Mouse (Mus musculus) neural tube, embryonic 15.5 days (tissue): ENCODE data around the gene Tnfrsf19. TPM values are rescaled to one million over a fixed set of nuclear protein-coding genes. Genes with fewer than 3 reads are reported as not detected.

Experiments used
- ATAC-seq: fragments of 200-750 bp; cut with Nextera tagmentation; 2 replicates; pipeline ENCODE4 v1.8.0; 2017; ENCODE audit warnings: mild to moderate bottlenecking, moderate TSS enrichment, moderate library complexity; ENCODE audit not compliant: low FRiP score
- H3K27ac ChIP-seq: fragments of 300-500 bp; sonication (generic); replicated peaks from 2 replicates; pipeline ENCODE4 v1.5.1; 2015; ENCODE audit warnings: mild to moderate bottlenecking, inconsistent platforms
- H3K27me3 ChIP-seq: fragments of 300-500 bp; sonication (generic); replicated peaks from 2 replicates; pipeline ENCODE4 v1.6.1; 2015; ENCODE audit warnings: inconsistent platforms
- H3K36me3 ChIP-seq: fragments of 300-500 bp; sonication (generic); 2 replicates; pipeline ENCODE4 v1.6.1; 2015; ENCODE audit warnings: inconsistent platforms
- H3K4me1 ChIP-seq: fragments of 300-500 bp; sonication (generic); 2 replicates; pipeline ENCODE4 v1.6.1; 2015; ENCODE audit warnings: inconsistent platforms
- H3K4me2 ChIP-seq: fragments of 300-500 bp; sonication (generic); 2 replicates; pipeline ENCODE4 v1.6.1; 2015; ENCODE audit warnings: inconsistent platforms, mild to moderate bottlenecking, moderate library complexity
- H3K4me3 ChIP-seq: fragments of 300-500 bp; sonication (generic); replicated peaks from 2 replicates; pipeline ENCODE4 v1.5.1; 2015; ENCODE audit warnings: mild to moderate bottlenecking, inconsistent platforms
- H3K9ac ChIP-seq: fragments of 300-500 bp; sonication (generic); replicated peaks from 2 replicates; pipeline ENCODE4 v1.6.1; 2015; ENCODE audit warnings: mild to moderate bottlenecking, inconsistent platforms
- H3K9me3 ChIP-seq: fragments of 300-500 bp; sonication (generic); replicated peaks from 2 replicates; pipeline ENCODE4 v1.6.1; 2016; ENCODE audit warnings: inconsistent platforms
- WGBS: fragments of 180-500 bp; shearing (Covaris S2); methylation state at CpG from one replicate; pipeline ENCODE4 v1.1.7; 2015; ENCODE audit warnings: mixed read lengths; 5-methylcytosine and 5-hydroxymethylcytosine counted together
- polyA plus RNA-seq: library from polyadenylated mRNA; unstranded; fragments of >200 nt; fragmentation: Nextera tagmentation; extraction: Ambion mirVana; gene quantifications from 2 replicates; pipeline ENCODE4 v1.2.1, GENCODE M21; 2015

Gene Tnfrsf19
- polyA plus RNA-seq, 1 experiment from 2014 or later, result 28.8 TPM

- Histone ChIP-seq H3K9me3 (no peaks in the 10 kb centered on the region), H3K4me3 (no peak overlapping the region), H3K9ac (no peak overlapping the region), H3K36me3 (no peaks in the 10 kb centered on the region), H3K27ac (no peak overlapping the region), H3K4me2 (no peak overlapping the region), H3K27me3 (no peaks in the 10 kb centered on the region), H3K4me1 (peaks cover 22% of the 10 kb centered on the region)
- ATAC-seq, result no peak
- 44% methylated on average over 5 of the region's 5 CpGs for WGBS
Measured at GRCm38 (mm10) chr14:60986926-60987325, 59.4 kb downstream of the Tnfrsf19 start.

GRCm38 (mm10) chr14:60985077-60985476 is 61.2 kb downstream of the Tnfrsf19 start:
- Histone ChIP-seq H3K4me2 (no peak overlapping the region), H3K9me3 (no peaks in the 10 kb centered on the region), H3K27me3 (no peaks in the 10 kb centered on the region), H3K4me3 (no peak overlapping the region), H3K4me1 (peaks cover 22% of the 10 kb centered on the region), H3K27ac (no peak overlapping the region), H3K36me3 (no peaks in the 10 kb centered on the region), H3K9ac (no peak overlapping the region)
- ATAC-seq, result no peak
- 11% methylated on average over 4 of the region's 4 CpGs for WGBS

- Histone ChIP-seq H3K4me2 (no peak overlapping the region), H3K4me1 (peaks cover 22% of the 10 kb centered on the region), H3K27ac (peak overlapping the region; percentile 51; the same call in 1 of the 2 replicates), H3K36me3 (no peaks in the 10 kb centered on the region), H3K9me3 (no peaks in the 10 kb centered on the region), H3K27me3 (no peaks in the 10 kb centered on the region), H3K9ac (no peak overlapping the region), H3K4me3 (no peak overlapping the region)
- WGBS, result 43% methylated on average over 6 of the region's 6 CpGs
- ATAC-seq, result no peak
Measured at GRCm38 (mm10) chr14:60984266-60984665, 62.0 kb downstream of the Tnfrsf19 start.

- no peak overlapping the region for H3K4me3 ChIP-seq
- H3K9ac ChIP-seq, result no peak overlapping the region
- no peaks in the 10 kb centered on the region for H3K27me3 ChIP-seq
- no peak for ATAC-seq
- no peaks in the 10 kb centered on the region for H3K36me3 ChIP-seq
- H3K27ac ChIP-seq, result no peak overlapping the region
- H3K4me2 ChIP-seq, result no peak overlapping the region
- peaks cover 15% of the 10 kb centered on the region; the same call in 1 of the 2 replicates for H3K4me1 ChIP-seq
- no peaks in the 10 kb centered on the region for H3K9me3 ChIP-seq
Measured at GRCm38 (mm10) chr14:60982126-60982525, 64.2 kb downstream of the Tnfrsf19 start.

GRCm38 (mm10) chr14:60980244-60980887 is 65.9 kb downstream of the Tnfrsf19 start:
- peaks cover 12% of the 10 kb centered on the region; the same call in 1 of the 2 replicates for H3K4me1 ChIP-seq
- WGBS, result 95% methylated on average over 5 of the region's 5 CpGs
- ATAC-seq, result no peak
- no peaks in the 10 kb centered on the region for H3K27me3 ChIP-seq
- H3K9me3 ChIP-seq, result no peaks in the 10 kb centered on the region
- H3K9ac ChIP-seq, result no peak overlapping the region
- no peaks in the 10 kb centered on the region for H3K36me3 ChIP-seq
- no peak overlapping the region for H3K27ac ChIP-seq
- no peak overlapping the region for H3K4me2 ChIP-seq
- H3K4me3 ChIP-seq, result no peak overlapping the region

- H3K9ac ChIP-seq, result no peak overlapping the region
- no peak overlapping the region for H3K4me2 ChIP-seq
- 60% methylated on average over 6 of the region's 6 CpGs for WGBS
- H3K4me3 ChIP-seq, result no peak overlapping the region
- no peaks in the 10 kb centered on the region for H3K4me1 ChIP-seq
- H3K9me3 ChIP-seq, result no peaks in the 10 kb centered on the region
- ATAC-seq, result no peak
- H3K36me3 ChIP-seq, result 0 out of 2 replicates have a peak, but pooled peaks cover 5% of the 10 kb centered on the region
- H3K27ac ChIP-seq, result no peak overlapping the region
- no peaks in the 10 kb centered on the region for H3K27me3 ChIP-seq
Measured at GRCm38 (mm10) chr14:60978129-60978528, 68.2 kb downstream of the Tnfrsf19 start.

- Histone ChIP-seq H3K4me2 (no peak overlapping the region), H3K36me3 (peaks cover 5% of the 10 kb centered on the region), H3K4me1 (no peaks in the 10 kb centered on the region), H3K27me3 (no peaks in the 10 kb centered on the region), H3K27ac (no peak overlapping the region), H3K9ac (no peak overlapping the region), H3K4me3 (no peak overlapping the region), H3K9me3 (no peaks in the 10 kb centered on the region)
- WGBS, result 83% methylated on average over 3 of the region's 3 CpGs
- ATAC-seq, result no peak
Measured at GRCm38 (mm10) chr14:60976231-60976630, 70.1 kb downstream of the Tnfrsf19 start.

GRCm38 (mm10) chr14:60975736-60976135 is 70.6 kb downstream of the Tnfrsf19 start:
- Histone ChIP-seq H3K9me3 (no peaks in the 10 kb centered on the region), H3K9ac (no peak overlapping the region), H3K4me3 (no peak overlapping the region), H3K4me1 (no peaks in the 10 kb centered on the region), H3K27me3 (no peaks in the 10 kb centered on the region), H3K36me3 (peaks cover 8% of the 10 kb centered on the region), H3K27ac (no peak overlapping the region), H3K4me2 (no peak overlapping the region)
- WGBS, result 74% methylated on average over 3 of the region's 3 CpGs
- ATAC-seq, result no peak

- peaks cover 13% of the 10 kb centered on the region for H3K36me3 ChIP-seq
- H3K4me1 ChIP-seq, result no peaks in the 10 kb centered on the region
- H3K9ac ChIP-seq, result no peak overlapping the region
- ATAC-seq, result no peak
- 96% methylated on average over 9 of the region's 9 CpGs for WGBS
- no peak overlapping the region for H3K27ac ChIP-seq
- no peak overlapping the region for H3K4me3 ChIP-seq
- no peaks in the 10 kb centered on the region for H3K9me3 ChIP-seq
- H3K27me3 ChIP-seq, result no peaks in the 10 kb centered on the region
- no peak overlapping the region for H3K4me2 ChIP-seq
Measured at GRCm38 (mm10) chr14:60970961-60971360, 75.3 kb downstream of the Tnfrsf19 start.

- H3K9me3 ChIP-seq, result no peaks in the 10 kb centered on the region
- H3K4me2 ChIP-seq, result no peak overlapping the region
- no peak overlapping the region for H3K9ac ChIP-seq
- H3K36me3 ChIP-seq, result 0 out of 2 replicates have a peak, but pooled peaks cover 11% of the 10 kb centered on the region
- no peak overlapping the region for H3K27ac ChIP-seq
- no peaks in the 10 kb centered on the region for H3K4me1 ChIP-seq
- no peak for ATAC-seq
- WGBS, result 89% methylated on average over 4 of the region's 4 CpGs
- H3K27me3 ChIP-seq, result no peaks in the 10 kb centered on the region
- no peak overlapping the region for H3K4me3 ChIP-seq
Measured at GRCm38 (mm10) chr14:60966061-60966460, 80.2 kb downstream of the Tnfrsf19 start.

- WGBS, result 91% methylated on average over 7 of the region's 7 CpGs
- Histone ChIP-seq H3K4me3 (no peak overlapping the region), H3K4me2 (no peak overlapping the region), H3K9me3 (no peaks in the 10 kb centered on the region), H3K36me3 (0 out of 2 replicates have a peak, but pooled peaks cover 6% of the 10 kb centered on the region), H3K27me3 (no peaks in the 10 kb centered on the region), H3K27ac (no peak overlapping the region), H3K9ac (no peak overlapping the region), H3K4me1 (no peaks in the 10 kb centered on the region)
- ATAC-seq, result no peak
Measured at GRCm38 (mm10) chr14:60964016-60964810, 82.1 kb downstream of the Tnfrsf19 start.

GRCm38 (mm10) chr14:60957611-60958157 is 88.6 kb downstream of the Tnfrsf19 start:
- H3K4me1 ChIP-seq, result no peaks in the 10 kb centered on the region
- H3K9me3 ChIP-seq, result 0 out of 2 replicates have a peak, but pooled peaks cover 2% of the 10 kb centered on the region
- H3K4me2 ChIP-seq, result no peak overlapping the region
- ATAC-seq, result no peak
- no peaks in the 10 kb centered on the region for H3K27me3 ChIP-seq
- H3K27ac ChIP-seq, result no peak overlapping the region
- H3K4me3 ChIP-seq, result no peak overlapping the region
- H3K9ac ChIP-seq, result no peak overlapping the region
- H3K36me3 ChIP-seq, result no peaks in the 10 kb centered on the region
